Mouse (Mus musculus) CH12.LX (cell line): ENCODE data around the gene Anpep. TPM values are rescaled to one million over a fixed set of nuclear protein-coding genes. Genes with fewer than 3 reads are reported as not detected.

Experiments
- DNase-seq: peaks from one replicate; pipeline ENCODE4 v3.0.0-alpha.2; 2013; ENCODE audit errors: extremely low read depth
- H3K27ac ChIP-seq: 2 replicates; pipeline ENCODE4 v1.5.1; 2012; ENCODE audit warnings: low read depth, mild to moderate bottlenecking, control low read depth, moderate library complexity; ENCODE audit not compliant: insufficient read depth
- H3K27me3 ChIP-seq: replicated peaks from 2 replicates; pipeline ENCODE3; 2012; ENCODE audit warnings: inconsistent platforms
- H3K36me3 ChIP-seq, 2 experiments: replicated peaks in 1 of 2; 2 replicates each; pipeline versions ENCODE3 to v1.6.1; 2012; ENCODE audit warnings: inconsistent platforms in 1 of 2, low read length in 1 of 2, mild to moderate bottlenecking in 1 of 2, mixed read lengths in 1 of 2, moderate library complexity in 1 of 2; ENCODE audit not compliant: control insufficient read depth in 1 of 2, insufficient read depth in 1 of 2
- H3K4me1 ChIP-seq, 2 experiments: 2 replicates each; pipeline ENCODE4 v1.6.1; 2012; ENCODE audit warnings: inconsistent platforms in 1 of 2, moderate library complexity in 1 of 2; ENCODE audit not compliant: insufficient read depth in 2 of 2, control insufficient read depth in 1 of 2
- H3K4me2 ChIP-seq: 2 replicates; pipeline ENCODE4 v1.6.1; 2012; ENCODE audit warnings: low read depth, mild to moderate bottlenecking, control low read depth; ENCODE audit not compliant: poor library complexity, insufficient read depth, severe bottlenecking
- H3K4me3 ChIP-seq, 3 experiments: fragments of 150-350 bp in 1 of 3; sonication (generic) in 1 of 3; replicated peaks in 1 of 3; 2 replicates each; pipeline versions ENCODE3 to v1.5.1; 2011 to 2012; ENCODE audit warnings: low read depth in 2 of 3, low read length in 2 of 3, mild to moderate bottlenecking in 2 of 3, moderate library complexity in 2 of 3, control low read depth in 1 of 3, improper control_type of control experiment in 1 of 3, inconsistent platforms in 1 of 3, mixed read lengths in 1 of 3; ENCODE audit not compliant: poor library complexity in 1 of 3
- H3K79me2 ChIP-seq: replicated peaks from 2 replicates; pipeline ENCODE4 v1.6.1; 2012; ENCODE audit warnings: mild to moderate bottlenecking, moderate library complexity; ENCODE audit not compliant: control insufficient read depth, poor library complexity, insufficient read depth, severe bottlenecking; ENCODE audit errors: extremely low read depth
- H3K9ac ChIP-seq: 2 replicates; pipeline ENCODE4 v1.6.1; 2012; ENCODE audit warnings: low read depth, mild to moderate bottlenecking, control low read depth, moderate library complexity; ENCODE audit not compliant: insufficient read depth
- H3K9me3 ChIP-seq: replicated peaks from 2 replicates; pipeline ENCODE3; 2012; ENCODE audit warnings: low read length, inconsistent platforms, mixed read lengths
- BHLHE40 ChIP-seq: IDR thresholded peaks from 2 replicates; pipeline ENCODE4 v1.6.1; 2011; ENCODE audit warnings: mild to moderate bottlenecking, low read depth, low read length, improper control_type of control experiment
- CHD1 ChIP-seq: IDR thresholded peaks from 2 replicates; pipeline ENCODE4 v1.6.1; 2012; ENCODE audit warnings: low read depth, low read length, improper control_type of control experiment, inconsistent platforms
- CHD2 ChIP-seq: IDR thresholded peaks from 2 replicates; pipeline ENCODE4 v1.6.1; 2011; ENCODE audit warnings: low read length, improper control_type of control experiment
- CTCF ChIP-seq, 2 experiments: IDR thresholded peaks in 1 of 2; conservative IDR thresholded peaks in 1 of 2; 2 replicates each; pipeline ENCODE4 v1.5.1; 2011 to 2012; ENCODE audit warnings: low read depth in 2 of 2, low read length in 2 of 2, improper control_type of control experiment in 1 of 2, inconsistent platforms in 1 of 2, mild to moderate bottlenecking in 1 of 2, moderate library complexity in 1 of 2
- E2F4 ChIP-seq: IDR thresholded peaks from 2 replicates; pipeline ENCODE4 v1.6.1; 2011; ENCODE audit warnings: low read depth, low read length, improper control_type of control experiment; ENCODE audit not compliant: insufficient replicate concordance
- EP300 ChIP-seq: IDR thresholded peaks from 2 replicates; pipeline ENCODE4 v1.6.1; 2011; ENCODE audit warnings: low read length, improper control_type of control experiment
- ETS1 ChIP-seq: conservative IDR thresholded peaks from 2 replicates; pipeline ENCODE4 v1.6.1; 2012; ENCODE audit warnings: low read depth, mild to moderate bottlenecking, inconsistent platforms, low read length, improper control_type of control experiment, moderate library complexity
- GABPA ChIP-seq: IDR thresholded peaks from 2 replicates; pipeline ENCODE4 v1.6.1; 2012; ENCODE audit warnings: low read depth, low read length, improper control_type of control experiment, inconsistent platforms; ENCODE audit not compliant: insufficient replicate concordance
- KAT2A ChIP-seq: IDR thresholded peaks from 2 replicates; pipeline ENCODE4 v1.6.1; 2012; ENCODE audit warnings: low read length, improper control_type of control experiment, inconsistent platforms; ENCODE audit not compliant: insufficient replicate concordance
- MAFK ChIP-seq: IDR thresholded peaks from 2 replicates; pipeline ENCODE4 v1.6.1; 2011; ENCODE audit warnings: low read length, improper control_type of control experiment; ENCODE audit not compliant: insufficient replicate concordance
- MAZ ChIP-seq: IDR thresholded peaks from 2 replicates; pipeline ENCODE4 v1.6.1; 2012; ENCODE audit warnings: low read depth, mild to moderate bottlenecking, inconsistent platforms, low read length, improper control_type of control experiment, moderate library complexity
- MEF2A ChIP-seq: IDR thresholded peaks from 2 replicates; pipeline ENCODE4 v1.6.1; 2014; ENCODE audit warnings: low read depth, mild to moderate bottlenecking, inconsistent platforms, low read length, improper control_type of control experiment, borderline replicate concordance
- MYC ChIP-seq: IDR thresholded peaks from 2 replicates; pipeline ENCODE4 v1.6.1; 2011; ENCODE audit warnings: low read depth, mild to moderate bottlenecking, improper control_type of control experiment, low read length
- NELFE ChIP-seq: IDR thresholded peaks from 2 replicates; pipeline ENCODE4 v1.6.1; 2011; ENCODE audit warnings: low read depth, low read length, improper control_type of control experiment
- POLR2AphosphoS2 ChIP-seq: IDR thresholded peaks from 2 replicates; pipeline ENCODE4 v1.6.1; 2011; ENCODE audit warnings: low read depth, low read length, improper control_type of control experiment
- RAD21 ChIP-seq: IDR thresholded peaks from 2 replicates; pipeline ENCODE4 v1.6.1; 2011; ENCODE audit warnings: low read depth, mild to moderate bottlenecking, low read length, improper control_type of control experiment, moderate library complexity
- RCOR1 ChIP-seq: conservative IDR thresholded peaks from 2 replicates; pipeline ENCODE4 v1.6.1; 2012; ENCODE audit warnings: low read depth, mild to moderate bottlenecking, inconsistent platforms, low read length, improper control_type of control experiment
- SIN3A ChIP-seq: IDR thresholded peaks from 2 replicates; pipeline ENCODE4 v1.6.1; 2012; ENCODE audit warnings: low read length, improper control_type of control experiment, inconsistent platforms
- SMC3 ChIP-seq: IDR thresholded peaks from 2 replicates; pipeline ENCODE4 v1.6.1; 2011; ENCODE audit warnings: low read depth, low read length, improper control_type of control experiment
- TBP ChIP-seq: conservative IDR thresholded peaks from 2 replicates; pipeline ENCODE4 v1.6.1; 2011; ENCODE audit warnings: low read depth, low read length, improper control_type of control experiment
- TCF12 ChIP-seq: IDR thresholded peaks from 2 replicates; pipeline ENCODE4 v1.6.1; 2014; ENCODE audit warnings: low read depth, mild to moderate bottlenecking, inconsistent platforms, low read length, improper control_type of control experiment
- UBTF ChIP-seq: IDR thresholded peaks from 2 replicates; pipeline ENCODE4 v1.6.1; 2012; ENCODE audit warnings: low read depth, mild to moderate bottlenecking, inconsistent platforms, low read length, improper control_type of control experiment, moderate library complexity
- ZKSCAN1 ChIP-seq: IDR thresholded peaks from 2 replicates; pipeline ENCODE4 v1.6.1; 2012; ENCODE audit warnings: low read depth, inconsistent platforms, low read length, improper control_type of control experiment, borderline replicate concordance
- dilution Hi-C: fragments of 300-500 bp; cut with MboI; formaldehyde crosslinking; loops from 2 replicates; pipeline ENCODE4 v1.14.3; 2020; ENCODE audit warnings: low sequenced_read_pairs; ENCODE audit not compliant: extremely low pct_unique_long_range_greater_than_20kb, extremely low pct_ligation_motif_present
- in situ Hi-C: fragments of 300-500 bp; cut with MboI; formaldehyde crosslinking; loops from 3 replicates; pipeline ENCODE4 v1.14.3; 2019; ENCODE audit warnings: low sequenced_read_pairs, low pct_ligation_motif_present, low pct_unique_long_range_greater_than_20kb, mixed read lengths
- polyA plus RNA-seq: library from polyadenylated mRNA; unstranded; fragments of >175 nt; gene quantifications from 2 replicates; pipeline ENCODE4 v1.2.1, GENCODE M21; 2012; ENCODE audit warnings: low read depth; ENCODE audit not compliant: insufficient read length
- total RNA-seq, 2 experiments: library from RNA; depleted of rRNA; stranded (reverse); fragments of 300-350 nt in 1 of 2; fragments of >200 nt in 1 of 2; gene quantifications; 2 replicates each; pipeline ENCODE4 v1.2.3; 2012 to 2014

Gene Anpep
- total and polyA plus RNA-seq, 3 experiments = 0.25 to 0.60 TPM; not detected in 1

DNA sequence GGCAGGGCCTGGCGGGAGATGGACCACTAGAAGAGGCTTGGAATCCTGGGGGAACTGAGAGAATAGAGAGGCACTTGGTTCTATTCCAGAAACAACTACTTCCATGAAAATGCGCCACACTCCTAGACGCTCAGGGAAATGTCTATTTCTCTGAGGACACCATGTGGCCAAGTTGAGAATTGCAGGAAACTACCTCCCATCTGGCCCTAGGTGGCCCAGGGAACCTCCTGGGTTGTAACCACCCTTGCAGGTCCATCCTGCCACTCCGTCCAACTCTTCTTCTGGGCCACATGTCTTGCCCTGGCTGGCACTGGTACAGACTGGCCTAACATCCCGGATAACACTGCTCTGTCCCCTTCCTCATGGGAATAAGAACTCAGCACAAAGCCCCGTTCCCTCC is 74.6 kb downstream of the Anpep start:
- peak; percentile 51 for DNase-seq
- dilution Hi-C loops (no loop called here), in situ Hi-C loops (no loop called here)
- Histone ChIP-seq H3K9me3 (no peaks in the 10 kb centered on the region), H3K4me2 (no peak overlapping the region), H3K27me3 (peaks cover 3% of the 10 kb centered on the region), H3K27ac (no peak overlapping the region), H3K4me1 (peaks cover 0 to 3% of the 10 kb centered on the region in 2 experiments; a peak in 1 of 4 replicates), H3K4me3 (no peak overlapping the region), H3K36me3 (no peaks in the 10 kb centered on the region), H3K79me2 (no peaks in the 10 kb centered on the region), H3K9ac (no peak overlapping the region)
- TF ChIP-seq GABPA (no peak), UBTF (no peak), POLR2AphosphoS2 (no peak), EP300 (no peak), SIN3A (no peak), ZKSCAN1 (no peak), TBP (no peak), SMC3 (peak; percentile 49), KAT2A (no peak), ETS1 (no peak), TCF12 (no peak), CHD1 (no peak), CTCF (conservative IDR thresholded peaks at IDR 0.05 in 1 of 2, IDR thresholded peaks at IDR 0.05 in 1 of 2; ENCODE audit: low read depth in 2 of 2, low read length in 2 of 2) (peak; percentile 74 to 85), CHD2 (no peak), RAD21 (peak; percentile 36), BHLHE40 (no peak)

DNA sequence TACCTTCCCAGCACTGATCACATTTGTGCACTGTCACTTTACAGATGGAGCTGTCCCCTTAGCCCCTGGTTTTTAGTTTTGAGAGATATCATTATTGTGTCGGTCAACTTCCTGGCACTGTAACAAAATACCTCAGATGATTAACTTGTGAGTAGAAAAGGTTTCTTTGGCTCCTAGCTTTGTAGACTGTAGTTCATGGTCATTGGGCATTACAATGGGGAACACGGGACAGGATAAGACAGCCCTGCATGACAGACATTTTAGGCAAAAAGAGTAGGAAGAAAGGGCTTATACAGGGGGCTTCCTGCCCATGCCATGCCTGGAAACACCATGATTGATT is 78.4 kb downstream of the Anpep start:
- dilution Hi-C loops (no loop called here), in situ Hi-C loops (no loop called here)
- no peaks in the 10 kb centered on the region for H3K36me3 ChIP-seq
- DNase-seq = no peak
- H3K4me3 ChIP-seq = no peak overlapping the region
- H3K4me2 ChIP-seq = no peak overlapping the region
- no peak for TF ChIP-seq ZKSCAN1
- TF ChIP-seq MAZ = no peak
- no peak for TF ChIP-seq CTCF (conservative IDR thresholded peaks at IDR 0.05 in 1 of 2, IDR thresholded peaks at IDR 0.05 in 1 of 2; ENCODE audit: low read depth in 2 of 2, low read length in 2 of 2)
- no peak for TF ChIP-seq CHD1
- no peak for TF ChIP-seq MAFK
- no peak for TF ChIP-seq CHD2
- no peak for TF ChIP-seq NELFE
- no peak for TF ChIP-seq SMC3
- TF ChIP-seq E2F4 = no peak
- no peak for TF ChIP-seq RAD21
- no peak for TF ChIP-seq MYC
- TF ChIP-seq UBTF = no peak
- TF ChIP-seq SIN3A = no peak
- no peak for TF ChIP-seq RCOR1
- no peak for TF ChIP-seq GABPA
- no peak for TF ChIP-seq MEF2A
- H3K27me3 ChIP-seq = peaks cover 3% of the 10 kb centered on the region
- no peak overlapping the region for H3K9ac ChIP-seq
- peaks cover 0 to 10% of the 10 kb centered on the region in 2 experiments; a peak in 3 of 4 replicates for H3K4me1 ChIP-seq
- no peak overlapping the region for H3K27ac ChIP-seq
- H3K9me3 ChIP-seq = no peaks in the 10 kb centered on the region
- no peaks in the 10 kb centered on the region for H3K79me2 ChIP-seq
